Mouse (Mus musculus) heart, postnatal 0 days (tissue): ENCODE measurements around the gene Zfp688.

Experiments used
- CTCF ChIP-seq: IDR thresholded peaks from 2 replicates; pipeline ENCODE4 v1.5.1; 2016; ENCODE audit warnings: antibody characterized with exemption, control low read depth, low read depth
- EP300 ChIP-seq: IDR thresholded peaks from 2 replicates; pipeline ENCODE4 v1.6.1; 2016; ENCODE audit warnings: antibody characterized with exemption, low read depth

- TF ChIP-seq CTCF (no peak), EP300 (no peak)
Measured at GRCm38 (mm10) chr7:127443976-127444375, 22.1 kb upstream of the Zfp688 start.
